Mouse (Mus musculus) T-helper 2 cell (primary cell): ENCODE data around the gene Ces1b.

Experiments used
- in situ Hi-C: fragments of 300-600 bp; cut with MboI, MseI; formaldehyde crosslinking; loops from one replicate; pipeline ENCODE4 v1.15.1; 2025; ENCODE audit warnings: high pct_unique_total_duplicates

The Ces1b gene

DNA sequence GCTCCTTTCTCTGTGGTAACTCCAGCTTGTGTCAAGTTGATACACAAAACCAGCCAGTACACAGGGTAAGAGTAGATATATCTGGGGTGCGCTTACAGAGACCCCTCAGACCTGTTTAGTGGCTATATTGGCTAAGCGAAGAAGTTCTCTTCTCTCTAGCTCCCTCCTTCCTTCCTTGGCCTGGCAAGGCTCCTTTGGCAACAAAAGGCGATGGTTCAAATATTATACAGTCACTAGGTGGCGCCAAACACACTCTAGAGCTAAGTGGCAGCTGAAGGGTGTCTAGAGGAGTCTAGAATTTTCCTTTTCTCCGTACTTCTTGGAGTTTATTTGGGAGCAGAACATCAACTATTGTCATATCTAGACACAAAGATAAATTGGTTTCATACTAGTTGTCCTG is 69.5 kb downstream of the Ces1b start:
- in situ Hi-C loops = no loop called here
